Mouse (Mus musculus) thymus, adult 2 months (tissue): ENCODE results near the gene Gnat1. TPM values are rescaled to one million over a fixed set of nuclear protein-coding genes. Genes with fewer than 3 reads are reported as not detected.
A peak's percentile ranks its signal among the peaks of the same experiment; 100 is the strongest.

Experiments used
- DNase-seq: peaks from one replicate; pipeline ENCODE4 v3.0.0; 2021
- H3K27ac ChIP-seq: fragments of 200-500 bp; 2 replicates; pipeline ENCODE4 v1.5.1; 2012; ENCODE audit warnings: low read length, control low read depth; ENCODE audit not compliant: control insufficient read depth, insufficient read depth
- H3K27me3 ChIP-seq: fragments of 200-500 bp; 2 replicates; pipeline ENCODE4 v1.6.1; 2012; ENCODE audit warnings: mild to moderate bottlenecking, low read length, moderate library complexity, mixed read lengths; ENCODE audit not compliant: control insufficient read depth, insufficient read depth
- H3K36me3 ChIP-seq: fragments of 200-500 bp; 2 replicates; pipeline ENCODE4 v1.6.1; 2012; ENCODE audit warnings: mild to moderate bottlenecking, low read length, moderate library complexity; ENCODE audit not compliant: control insufficient read depth, insufficient read depth
- H3K4me1 ChIP-seq: fragments of 200-500 bp; replicated peaks from 2 replicates; pipeline ENCODE4 v1.6.1; 2012; ENCODE audit warnings: low read length; ENCODE audit not compliant: control insufficient read depth, insufficient read depth
- H3K4me3 ChIP-seq: fragments of 200-500 bp; 2 replicates; pipeline ENCODE4 v1.5.1; 2012; ENCODE audit warnings: mild to moderate bottlenecking, low read length, control low read depth, moderate library complexity; ENCODE audit not compliant: control insufficient read depth, insufficient read depth
- CTCF ChIP-seq: fragments of 200-500 bp; IDR thresholded peaks from 2 replicates; pipeline ENCODE4 v1.5.1; 2012; ENCODE audit warnings: mild to moderate bottlenecking, control low read depth, low read length, moderate library complexity, borderline replicate concordance; ENCODE audit not compliant: control insufficient read depth, poor library complexity, insufficient read depth; ENCODE audit errors: extremely low read depth
- POLR2A ChIP-seq: fragments of 200-500 bp; IDR thresholded peaks from 2 replicates; pipeline ENCODE4 v1.6.1; 2012; ENCODE audit warnings: mild to moderate bottlenecking, low read length, control low read depth, moderate library complexity; ENCODE audit not compliant: control insufficient read depth, poor library complexity, insufficient read depth; ENCODE audit errors: extremely low read depth
- WGBS: fragments of 180-500 bp; shearing (Covaris S2); methylation state at CpG from one replicate; pipeline ENCODE4 v1.1.7; 2018; 5-methylcytosine and 5-hydroxymethylcytosine counted together
- polyA plus RNA-seq: library from polyadenylated mRNA; depleted of rRNA; stranded (reverse); fragments of >200 nt; gene quantifications from 2 replicates; pipeline ENCODE4 v1.2.3, GENCODE M21; 2012

Gene Gnat1
- polyA plus RNA-seq, 1 experiment = 0.13 TPM

GRCm38 (mm10) chr9:107633091-107633660 is 46.3 kb downstream of the Gnat1 start:
- WGBS = under 1% methylated on average over 33 of the region's 33 CpGs
- Histone ChIP-seq H3K4me1 (peaks cover 52% of the 10 kb centered on the region), H3K27me3 (no peaks in the 10 kb centered on the region), H3K4me3 (peak overlapping the region; percentile 85), H3K36me3 (no peaks in the 10 kb centered on the region), H3K27ac (peak overlapping the region; percentile 80)
- no peak for TF ChIP-seq CTCF
- TF ChIP-seq POLR2A = peak; percentile 98
- DNase-seq = peak; percentile 88

GRCm38 (mm10) chr9:107632478-107632877 is 47.0 kb downstream of the Gnat1 start:
- WGBS = 71% methylated on average over 6 of the region's 6 CpGs
- Histone ChIP-seq H3K4me3 (peak overlapping the region; percentile 85), H3K4me1 (peaks cover 59% of the 10 kb centered on the region), H3K27ac (peak overlapping the region; percentile 80), H3K36me3 (no peaks in the 10 kb centered on the region), H3K27me3 (no peaks in the 10 kb centered on the region)
- DNase-seq = peak; percentile 22
- TF ChIP-seq POLR2A = no peak
- no peak for TF ChIP-seq CTCF

- Histone ChIP-seq H3K27ac (0 out of 2 replicates have a peak overlapping the region, but pooled peaks have one; percentile 0), H3K4me3 (no peak overlapping the region)
Measured at GRCm38 (mm10) chr9:107631861-107632260, 47.7 kb downstream of the Gnat1 start.

GRCm38 (mm10) chr9:107631311-107631826 is 48.1 kb downstream of the Gnat1 start:
- DNase-seq = no peak
- no peaks in the 10 kb centered on the region for H3K36me3 ChIP-seq
- no peak for TF ChIP-seq POLR2A
- no peak for TF ChIP-seq CTCF
- H3K4me1 ChIP-seq = peaks cover 70% of the 10 kb centered on the region
- no peaks in the 10 kb centered on the region for H3K27me3 ChIP-seq
- no peak overlapping the region for H3K4me3 ChIP-seq
- H3K27ac ChIP-seq = no peak overlapping the region; the same call in 1 of the 2 replicates
- WGBS = 85% methylated on average over 9 of the region's 9 CpGs

More at GRCm38 (mm10) chr9:107631861-107632260, 47.7 kb downstream of the Gnat1 start:
- Histone ChIP-seq H3K27me3 (no peaks in the 10 kb centered on the region), H3K4me1 (peaks cover 65% of the 10 kb centered on the region), H3K36me3 (no peaks in the 10 kb centered on the region)
- DNase-seq = no peak
- TF ChIP-seq CTCF = no peak
- no peak for TF ChIP-seq POLR2A
- 96% methylated on average over 8 of the region's 8 CpGs for WGBS

- TF ChIP-seq CTCF (no peak), POLR2A (no peak)
- Histone ChIP-seq H3K36me3 (no peaks in the 10 kb centered on the region), H3K4me3 (no peak overlapping the region), H3K27ac (peak overlapping the region; percentile 79; the same call in 1 of the 2 replicates), H3K27me3 (no peaks in the 10 kb centered on the region), H3K4me1 (peaks cover 71% of the 10 kb centered on the region)
- no peak for DNase-seq
- WGBS = 70% methylated on average over 4 of the region's 4 CpGs
Measured at GRCm38 (mm10) chr9:107630576-107630975, 48.9 kb downstream of the Gnat1 start.

GRCm38 (mm10) chr9:107629901-107630425 is 49.5 kb downstream of the Gnat1 start:
- Histone ChIP-seq H3K27me3 (no peaks in the 10 kb centered on the region), H3K4me1 (peaks cover 77% of the 10 kb centered on the region), H3K36me3 (no peaks in the 10 kb centered on the region), H3K4me3 (no peak overlapping the region), H3K27ac (peak overlapping the region; percentile 79)
- no peak for TF ChIP-seq CTCF
- no peak for TF ChIP-seq POLR2A
- WGBS = 42% methylated on average over 14 of the region's 14 CpGs
- DNase-seq = peak; percentile 63
